Mouse (Mus musculus): ENCODE data around the gene Gpn1.
A peak's percentile ranks its signal among the peaks of the same experiment; 100 is the strongest.
"Not testable (repeated sequence)": the region's sequence is repeated elsewhere in the genome, so short reads cannot be mapped to it uniquely, and the experiment has no call there.

The Gpn1 gene

GRCm38 (mm10) chr5:31494513-31495297 is at the start of gene Gpn1:
Gpn1 (plus strand) TSS chr5:31494741.
- DNase-seq, result peak; percentile 93

DNA sequence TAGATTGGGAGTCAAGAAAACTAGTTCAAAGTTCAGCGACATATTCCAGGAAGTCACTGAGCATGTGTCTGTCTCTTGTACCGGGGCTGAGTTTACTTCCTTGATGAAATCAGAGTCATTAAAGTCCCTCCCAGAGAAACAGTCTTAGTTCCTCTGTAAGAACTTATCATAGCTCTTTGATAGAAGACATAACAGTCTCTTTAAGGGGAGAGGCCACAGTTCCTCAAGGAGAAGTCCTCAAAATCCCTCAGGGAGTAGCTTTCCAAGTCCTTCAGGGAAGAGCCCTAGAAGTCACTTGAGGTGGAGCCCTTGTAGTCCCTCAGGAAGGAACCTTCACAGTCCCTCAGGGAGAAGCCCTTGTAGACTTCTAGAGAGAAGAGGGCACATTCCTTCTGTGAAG is 43.2 kb upstream of the Gpn1 start:
- no peak for DNase-seq

GRCm38 (mm10) chr5:31451878-31452561 is 42.5 kb upstream of the Gpn1 start, which contains the start of gene Zfp512:
Zfp512 (plus strand) TSS chr5:31452431.
- DNase-seq, result peak; percentile 96

- no peak for DNase-seq
These were observed 42.0 kb upstream of the Gpn1 start for GRCm38 (mm10) chr5:31452562-31452878.

- no peak for DNase-seq
These were observed 41.6 kb upstream of the Gpn1 start for GRCm38 (mm10) chr5:31452886-31453410.

GRCm38 (mm10) chr5:31467798-31468197 is 26.7 kb upstream of the Gpn1 start:
- no peak for DNase-seq

- no peak for DNase-seq
These were observed 24.8 kb upstream of the Gpn1 start for GRCm38 (mm10) chr5:31469711-31470110.

DNA sequence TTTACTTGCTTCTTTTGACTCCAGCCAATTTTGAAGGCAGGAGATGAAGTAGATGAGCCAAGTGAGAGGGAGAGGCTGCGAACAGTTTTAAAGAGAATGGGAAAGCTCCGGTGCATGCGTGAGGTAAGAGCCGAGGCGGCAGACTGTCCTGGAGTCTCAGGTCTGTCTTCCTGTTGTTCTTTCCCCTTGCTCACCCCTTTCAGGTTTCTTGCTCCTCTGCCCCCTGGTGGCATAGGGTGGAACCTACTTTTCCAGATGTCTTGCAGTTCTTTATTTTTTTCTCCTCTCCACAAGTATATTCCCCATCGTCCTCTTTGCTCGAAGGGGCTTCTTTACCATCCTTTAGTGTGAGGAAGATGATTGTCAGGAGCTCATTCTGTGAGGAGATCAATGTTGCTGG is 24.2 kb upstream of the Gpn1 start:
- peak; percentile 34 for DNase-seq

DNA sequence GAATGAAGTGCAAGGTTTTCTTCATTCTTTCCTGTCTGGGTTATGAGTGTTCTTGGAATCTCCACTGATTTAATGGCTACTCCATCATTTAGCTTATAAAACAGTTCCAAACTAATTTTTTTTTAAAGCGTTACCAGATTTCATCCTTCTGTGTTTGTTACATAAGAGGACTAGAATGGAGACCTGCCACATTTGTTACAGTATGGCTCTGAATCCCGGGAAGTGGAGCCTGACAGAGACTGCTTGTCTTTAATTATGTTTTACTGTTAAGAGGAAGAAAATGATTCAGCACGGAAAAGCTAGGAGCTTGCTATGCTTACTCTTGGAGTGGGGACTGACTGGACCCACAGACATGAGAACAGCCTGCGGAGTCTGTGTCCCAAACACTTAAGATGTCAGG is 14.0 kb upstream of the Gpn1 start:
- no peak for DNase-seq

GRCm38 (mm10) chr5:31485440-31485839 is 9.1 kb upstream of the Gpn1 start, which contains the start of gene 4930548H24Rik:
4930548H24Rik (plus strand) TSS chr5:31485740.
- no peak for DNase-seq

GRCm38 (mm10) chr5:31487889-31488288 is 6.7 kb upstream of the Gpn1 start:
- DNase-seq, result no peak

GRCm38 (mm10) chr5:31489116-31489769 is 5.3 kb upstream of the Gpn1 start:
- DNase-seq, result no peak

DNA sequence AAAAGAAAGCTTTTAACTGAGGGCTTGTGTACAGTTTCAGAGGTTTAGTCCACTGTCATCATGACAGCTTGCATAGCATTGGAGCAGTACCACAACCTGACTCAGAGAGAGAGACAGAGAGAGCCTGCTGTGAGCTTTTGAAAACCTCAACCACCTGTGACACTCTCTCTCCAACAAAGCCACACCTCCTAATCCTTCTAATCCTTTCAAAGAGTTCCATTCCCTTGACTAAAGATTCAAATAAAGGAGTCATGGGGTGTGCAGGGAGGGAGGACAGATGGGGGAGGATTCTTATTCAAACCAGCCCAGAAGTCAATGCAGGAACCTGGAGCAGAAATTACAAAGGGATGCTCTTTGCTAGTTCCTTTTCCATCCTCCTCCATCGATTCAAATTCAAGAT is 2.5 kb upstream of the Gpn1 start:
- no peak for DNase-seq

DNA sequence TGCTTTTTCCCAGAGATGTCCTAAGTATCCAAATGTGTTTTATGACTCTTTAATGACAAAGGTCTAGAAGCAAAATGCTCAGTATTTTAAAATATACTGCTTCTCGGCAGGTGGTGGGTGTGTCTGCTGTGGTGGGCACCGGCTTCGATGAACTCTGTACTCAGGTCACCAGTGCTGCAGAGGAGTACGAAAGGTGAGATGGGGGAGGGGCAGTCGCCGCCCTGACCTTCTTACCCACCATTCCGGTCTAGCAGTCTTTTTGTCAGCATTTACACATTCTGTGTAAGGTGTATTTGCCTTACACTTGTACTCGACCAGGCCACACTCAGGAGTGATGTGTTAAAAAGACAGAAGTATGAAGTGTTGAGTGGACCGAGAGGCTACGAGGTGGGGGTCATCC is 10.3 kb downstream of the Gpn1 start:
- DNase-seq, result no peak

GRCm38 (mm10) chr5:31512481-31512880 is 17.9 kb downstream of the Gpn1 start:
- no peak for DNase-seq

DNA sequence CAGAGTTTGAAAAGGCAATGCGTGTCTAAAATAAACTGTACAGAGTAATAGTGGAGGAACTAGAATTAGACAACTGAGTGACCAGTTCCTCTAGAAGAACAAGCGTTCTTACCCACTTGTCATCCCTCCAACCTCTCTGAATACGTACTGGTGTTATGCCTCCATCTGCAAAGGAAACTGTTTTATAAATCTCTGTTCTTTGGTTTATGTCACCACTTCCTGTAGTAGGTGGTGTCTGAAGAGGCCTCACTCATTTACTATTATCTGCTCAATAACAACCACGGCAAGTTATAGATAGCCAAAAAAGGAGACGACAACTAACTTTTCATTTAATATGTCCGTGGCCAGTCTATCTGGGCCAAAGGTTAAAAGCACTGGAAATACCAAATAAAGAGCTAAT is 26.0 kb downstream of the Gpn1 start:
- DNase-seq, result no peak

DNA sequence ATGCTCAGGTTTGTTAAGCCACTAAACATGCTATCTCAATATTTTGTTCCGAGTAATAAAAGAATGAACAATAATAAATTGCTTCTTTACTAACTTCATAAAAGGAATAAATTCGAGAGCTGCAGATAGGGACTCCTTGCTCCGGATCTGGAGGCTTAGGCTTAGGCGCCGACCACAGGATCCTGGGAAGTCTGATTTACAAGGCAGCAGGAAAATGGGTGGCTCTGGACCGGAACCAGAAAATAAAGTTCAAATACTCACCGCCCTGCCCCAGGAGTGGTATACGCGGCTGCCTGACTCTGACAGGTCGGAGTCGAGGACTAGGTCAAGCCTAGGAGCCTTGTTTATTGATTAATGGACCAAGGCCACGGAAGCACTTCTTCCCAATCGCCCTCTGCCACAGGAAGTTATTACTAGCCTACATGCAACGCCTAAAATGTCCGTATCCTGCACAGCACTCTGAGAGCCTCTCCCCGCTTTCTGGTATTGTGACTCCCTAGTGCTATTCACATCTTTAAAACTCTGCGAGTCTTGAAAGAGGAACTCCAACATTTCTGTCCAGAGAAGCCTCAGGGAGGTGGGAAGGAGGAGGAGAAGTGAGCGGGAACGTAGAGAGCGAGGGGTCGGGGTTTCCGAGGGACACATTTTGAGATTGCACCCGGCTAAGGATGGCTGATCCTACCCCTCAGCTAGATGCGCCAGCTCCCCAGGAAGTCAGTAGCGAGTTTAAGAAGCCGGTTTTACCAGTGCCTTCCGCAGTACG is 32.0 kb downstream of the Gpn1 start, which contains the start of gene Slc4a1ap:
Slc4a1ap (plus strand) TSS at position 642 of the 763 bp plus-strand sequence.
- DNase-seq, result peak; percentile 82

GRCm38 (mm10) chr5:31527117-31527680 is 32.7 kb downstream of the Gpn1 start:
- DNase-seq, result no peak

GRCm38 (mm10) chr5:31527707-31528106 is 33.2 kb downstream of the Gpn1 start, which contains the start of gene Supt7l:
Supt7l (minus strand) TSS chr5:31527807.
- DNase-seq, result not testable (repeated sequence)

GRCm38 (mm10) chr5:31528560-31528959 is 34.0 kb downstream of the Gpn1 start:
- DNase-seq, result no peak

DNA sequence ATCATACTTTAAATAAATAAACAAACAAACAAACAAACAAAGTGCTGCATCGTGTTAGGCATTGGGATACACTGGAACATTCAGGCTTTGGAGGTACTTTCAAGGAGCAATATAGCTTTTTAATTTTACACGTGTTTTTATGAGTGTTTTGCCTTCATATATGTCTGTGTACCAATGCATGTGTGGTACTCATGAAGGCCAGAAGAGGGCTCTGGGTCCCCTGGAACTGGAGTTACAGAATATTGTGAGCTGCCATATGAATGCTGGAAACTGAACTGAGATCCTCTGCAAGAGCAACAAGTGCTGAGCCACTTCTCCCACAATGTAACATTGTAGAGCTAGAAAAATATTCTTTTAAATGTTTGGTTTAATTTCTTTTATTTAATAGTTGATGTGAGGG is 40.7 kb downstream of the Gpn1 start:
- no peak for DNase-seq

- DNase-seq, result no peak
These were observed 64.9 kb downstream of the Gpn1 start for GRCm38 (mm10) chr5:31559401-31559800.
